Mouse (Mus musculus) stomach, postnatal 0 days (tissue): ENCODE results near the gene Tmco4.

ENCODE experiments used
- CTCF ChIP-seq: IDR thresholded peaks from 2 replicates; pipeline ENCODE4 v1.5.1; 2016; ENCODE audit warnings: antibody characterized with exemption, low read depth, mild to moderate bottlenecking, moderate library complexity
- EP300 ChIP-seq: optimal IDR thresholded peaks from 2 replicates; pipeline ENCODE3; 2016; ENCODE audit warnings: antibody characterized with exemption

DNA sequence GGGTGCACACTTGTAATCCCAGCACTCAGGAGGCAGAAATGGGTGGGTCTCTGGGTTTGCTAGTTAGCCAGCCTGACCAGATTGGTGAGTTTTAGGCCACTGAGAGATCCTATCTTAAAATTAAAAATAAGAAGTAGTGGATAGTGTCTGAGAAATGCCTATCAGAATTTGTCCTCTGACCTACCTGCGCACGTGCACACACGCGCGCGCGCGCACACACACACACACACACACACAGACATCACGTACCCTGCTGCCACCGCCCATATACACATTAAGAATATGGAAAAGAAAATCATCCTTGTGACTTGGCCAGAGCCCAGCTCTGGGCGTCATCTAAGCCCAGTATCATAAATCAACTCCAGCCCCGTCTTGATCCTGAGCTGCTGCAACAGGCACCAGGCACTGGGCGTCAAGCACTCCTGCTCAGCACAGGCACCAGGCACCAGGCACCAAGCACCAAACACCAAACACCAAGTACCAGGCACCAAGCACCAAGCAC lies 38.6 kb downstream of the Tmco4 start:
- TF ChIP-seq CTCF (no peak), EP300 (peak; percentile 38)
